Mouse (Mus musculus) skeletal muscle tissue, adult 2 months (tissue): Measurements from ENCODE around the gene Wdr24.

Experiments used
- DNase-seq: peaks from one replicate; pipeline ENCODE4 v3.0.0-alpha.2; 2012; ENCODE audit warnings: low read depth, low spot score

The Wdr24 gene

DNA sequence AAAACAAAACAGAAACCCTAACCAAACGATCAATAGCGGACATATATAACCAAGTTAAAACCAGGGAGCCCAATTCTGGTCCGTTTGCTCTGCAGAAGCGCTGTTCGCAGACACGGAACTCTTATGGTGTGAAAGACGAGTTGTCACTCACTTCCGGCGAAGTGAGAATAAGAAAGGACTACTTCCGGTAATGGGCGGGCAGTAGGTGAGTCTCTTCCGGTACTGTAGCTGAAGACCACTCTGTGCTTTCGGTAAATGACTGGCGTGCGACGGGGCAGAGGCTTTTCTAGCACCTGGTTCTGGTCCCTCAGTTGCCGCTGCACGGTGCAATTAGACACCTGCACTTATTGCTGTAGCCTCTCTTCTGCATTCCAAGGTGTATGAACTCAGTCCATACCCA lies at the start of gene Wdr24:
TSS of gene Wdr24 (plus strand) at position 176 of the 400 bp plus-strand sequence.
- peak; percentile 80 for DNase-seq

DNA sequence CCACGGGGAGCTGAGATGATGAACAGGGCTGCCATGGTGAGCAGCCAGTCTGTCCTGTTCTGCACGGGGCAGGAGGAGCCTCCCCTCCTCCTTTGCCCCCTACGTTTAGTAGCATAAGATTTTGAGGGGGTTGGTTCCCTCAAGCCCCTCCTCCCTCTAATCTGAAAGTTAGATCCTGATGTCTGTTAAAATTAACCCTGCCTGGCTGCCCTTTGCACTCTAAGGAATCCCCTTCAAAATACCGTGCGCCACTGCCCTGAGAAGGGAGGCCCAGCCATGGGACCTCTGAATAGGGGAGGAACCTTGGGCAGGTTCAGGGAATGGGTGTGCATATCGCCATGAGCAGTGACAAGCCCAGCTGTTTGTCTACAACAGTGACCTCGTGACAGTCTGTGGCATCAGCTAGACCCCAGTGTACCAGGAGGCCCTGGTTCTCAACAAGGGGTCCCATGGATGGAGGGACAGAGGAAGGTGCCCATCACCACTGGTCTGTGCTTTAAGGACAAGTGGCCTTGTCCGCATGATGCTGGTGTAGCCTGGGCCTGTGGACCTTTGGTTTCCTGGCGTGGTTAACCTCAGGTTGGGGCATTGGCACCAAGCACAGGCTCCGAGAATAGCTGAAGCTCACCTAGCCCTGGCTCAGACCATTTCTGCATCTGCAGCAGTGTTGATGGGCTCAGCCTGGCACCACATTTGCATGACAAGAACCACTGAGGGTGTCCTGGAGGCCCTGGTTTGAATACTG lies 47.9 kb upstream of the Wdr24 start:
- no peak for DNase-seq

DNA sequence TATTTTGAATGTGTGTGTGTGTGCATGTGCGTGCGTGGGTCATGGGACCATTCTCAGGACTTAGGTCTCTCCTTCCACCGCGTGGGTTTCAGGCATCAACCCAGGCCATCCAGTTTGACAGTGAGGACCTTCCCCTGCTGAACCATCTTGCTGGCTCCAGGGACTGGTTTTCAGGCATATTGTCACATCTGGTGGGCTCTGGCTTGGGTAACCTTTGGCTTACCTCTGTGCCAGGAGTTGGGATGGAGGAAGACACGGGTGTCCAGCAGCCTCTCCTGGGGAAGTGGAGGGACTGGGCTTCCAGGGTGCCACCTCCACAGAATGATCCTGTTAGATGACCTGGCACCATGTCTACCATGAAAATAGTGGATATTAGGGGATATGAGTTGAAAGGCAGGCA lies 45.5 kb upstream of the Wdr24 start:
- no peak for DNase-seq

DNA sequence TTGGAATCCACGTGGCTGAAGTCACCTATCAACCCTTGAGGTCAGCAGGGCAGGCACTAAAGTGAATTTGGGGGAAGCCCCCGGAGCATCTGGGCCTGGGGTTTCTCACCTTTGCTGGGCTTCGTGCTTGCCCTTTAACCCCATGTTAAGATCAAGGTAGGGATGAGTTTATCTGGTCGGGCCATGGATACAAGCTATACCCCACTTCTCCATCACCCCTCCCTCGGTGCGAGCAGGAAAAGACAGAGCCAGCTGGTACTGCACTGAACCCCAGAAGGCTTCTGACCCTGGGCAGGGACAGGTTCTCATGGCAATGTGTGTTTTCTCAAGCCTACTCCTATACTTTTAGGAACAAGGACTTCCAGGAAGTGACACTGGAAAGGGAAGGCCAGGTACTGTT lies 42.1 kb upstream of the Wdr24 start:
- DNase-seq, result no peak

DNA sequence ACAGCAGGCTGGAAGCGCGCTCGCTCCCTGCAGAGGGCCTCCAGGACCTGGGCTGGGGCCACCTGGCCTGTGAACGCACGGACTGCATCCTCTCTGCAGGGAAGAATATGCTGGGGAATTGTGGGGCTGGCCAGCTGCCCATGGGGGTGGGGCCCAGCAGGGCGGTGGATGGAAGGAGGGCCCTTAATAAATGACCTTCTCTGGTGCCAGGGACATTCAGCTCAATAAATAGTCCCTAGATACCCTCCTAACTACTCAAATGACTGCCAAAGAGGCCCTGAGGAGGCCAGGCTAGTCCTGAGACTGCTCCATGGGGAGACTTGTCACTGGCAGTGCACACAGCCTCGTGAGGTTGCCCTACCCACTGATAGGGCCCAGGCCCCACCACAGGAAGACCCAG lies 40.3 kb upstream of the Wdr24 start:
- no peak for DNase-seq

DNA sequence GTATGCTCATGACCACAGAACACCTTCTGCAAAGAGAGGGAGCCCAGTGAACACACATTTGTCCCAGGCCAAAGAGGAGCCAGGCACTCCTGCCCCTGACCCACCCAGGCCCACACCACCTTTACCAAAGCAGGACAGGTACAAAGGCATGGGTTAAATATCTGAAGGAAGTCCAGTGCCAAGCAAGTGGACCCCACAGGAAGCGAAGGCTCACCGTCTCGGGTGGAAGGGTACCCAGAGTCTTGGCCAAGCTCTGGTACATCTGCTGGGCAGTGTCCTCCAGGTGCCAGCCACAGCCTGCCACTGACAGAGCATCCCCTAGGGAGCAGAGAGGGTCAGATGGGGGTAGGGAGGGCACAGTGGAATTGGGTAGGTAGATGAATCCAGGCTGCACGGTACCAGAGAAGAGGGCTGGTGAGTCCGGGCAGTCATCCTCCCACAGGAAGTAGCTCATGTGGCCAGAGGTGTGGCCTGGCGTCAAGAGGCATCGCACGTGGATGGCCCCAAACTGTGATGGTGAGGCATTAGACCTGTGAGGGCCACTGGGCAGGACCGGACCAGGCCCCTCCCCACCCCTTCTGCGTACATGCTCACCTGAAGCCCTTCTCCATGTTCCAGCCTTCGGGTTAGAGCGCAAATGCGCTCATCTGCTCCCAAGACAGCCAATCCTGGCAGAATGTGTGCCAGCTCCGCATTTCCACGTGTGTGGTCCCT lies 39.4 kb upstream of the Wdr24 start:
- DNase-seq, result no peak

DNA sequence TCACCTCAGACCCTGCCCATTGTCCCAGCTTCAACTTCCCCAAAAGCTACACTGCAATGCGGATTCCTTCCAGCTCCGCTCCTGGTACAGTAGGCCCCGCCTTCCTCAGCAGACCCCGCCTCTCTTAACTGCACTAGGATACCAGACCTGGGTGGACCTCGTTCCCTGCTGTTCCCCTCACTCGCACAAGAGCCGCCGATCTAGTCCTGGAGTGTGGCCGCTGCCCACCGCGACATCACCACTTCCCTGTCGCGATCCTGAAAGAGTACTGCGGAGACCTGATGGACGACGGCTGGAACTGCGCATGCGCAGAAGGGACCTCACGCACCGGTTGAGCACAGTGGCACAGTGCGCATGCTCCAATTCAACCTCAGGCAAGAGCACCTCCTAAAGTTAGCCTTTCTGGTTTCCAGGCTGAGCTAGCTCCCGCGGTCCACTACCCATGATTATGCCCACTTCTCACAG lies 38.1 kb upstream of the Wdr24 start, which contains the start of gene Haghl:
TSS of gene Haghl (minus strand) at position 393 of the 465 bp plus-strand sequence.
- peak; percentile 96 for DNase-seq

DNA sequence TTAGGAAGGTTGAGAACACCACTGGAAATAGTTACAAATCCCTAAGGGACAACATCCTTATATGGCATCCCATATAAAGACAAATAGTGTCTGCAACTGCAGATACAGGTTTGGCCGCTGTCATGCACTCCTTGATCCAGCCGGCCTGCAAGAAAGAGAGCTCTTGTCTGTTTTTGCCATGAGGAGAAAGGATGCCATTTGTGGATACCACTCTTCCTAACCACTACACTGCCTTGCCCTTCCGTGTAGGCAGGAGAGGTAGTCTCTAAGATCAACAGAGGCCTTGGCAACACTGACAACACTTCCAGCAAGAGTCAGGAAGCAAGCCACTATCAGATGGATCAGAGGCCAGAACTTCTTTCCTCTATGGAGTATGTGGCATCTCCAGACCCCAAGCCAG lies 37.1 kb upstream of the Wdr24 start, which contains the start of gene Ccdc78:
TSS of gene Ccdc78 (plus strand) at position 301 of the 400 bp plus-strand sequence.
- no peak for DNase-seq

DNA sequence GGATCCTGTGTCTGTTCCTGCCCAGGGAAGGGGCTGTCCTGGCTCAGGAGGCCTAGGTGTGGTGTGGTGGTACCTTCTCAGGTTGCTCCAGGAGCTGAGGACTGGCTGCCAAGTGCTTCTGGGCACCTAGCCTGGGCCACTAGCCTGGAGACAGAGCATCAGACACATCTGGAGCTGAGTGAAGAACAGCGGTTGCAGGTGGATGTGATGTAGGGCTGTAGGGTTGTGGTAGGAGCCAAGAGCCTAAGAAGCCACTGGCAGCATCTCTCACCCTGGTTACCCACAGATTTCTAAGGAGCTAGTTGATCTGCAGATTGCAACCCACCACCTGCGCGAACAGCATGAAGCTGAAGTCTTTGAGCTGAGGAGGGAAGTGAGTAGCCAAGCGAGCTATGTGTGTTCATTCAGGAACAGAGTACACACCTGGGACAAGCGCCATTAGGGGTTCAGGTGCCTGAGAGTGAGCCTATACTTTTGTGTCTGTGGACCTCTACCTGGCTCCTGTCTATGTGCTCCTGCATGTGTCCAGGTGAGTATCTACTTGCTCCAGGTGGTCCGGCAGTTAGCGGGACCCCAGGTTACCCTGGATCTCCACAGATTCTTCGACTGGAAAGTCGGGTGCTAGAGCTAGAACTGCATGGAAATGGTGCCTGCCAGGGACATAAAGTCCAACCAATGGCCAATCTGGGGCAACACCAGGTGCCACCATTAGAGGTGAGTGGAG lies 36.5 kb upstream of the Wdr24 start:
- DNase-seq, result no peak

DNA sequence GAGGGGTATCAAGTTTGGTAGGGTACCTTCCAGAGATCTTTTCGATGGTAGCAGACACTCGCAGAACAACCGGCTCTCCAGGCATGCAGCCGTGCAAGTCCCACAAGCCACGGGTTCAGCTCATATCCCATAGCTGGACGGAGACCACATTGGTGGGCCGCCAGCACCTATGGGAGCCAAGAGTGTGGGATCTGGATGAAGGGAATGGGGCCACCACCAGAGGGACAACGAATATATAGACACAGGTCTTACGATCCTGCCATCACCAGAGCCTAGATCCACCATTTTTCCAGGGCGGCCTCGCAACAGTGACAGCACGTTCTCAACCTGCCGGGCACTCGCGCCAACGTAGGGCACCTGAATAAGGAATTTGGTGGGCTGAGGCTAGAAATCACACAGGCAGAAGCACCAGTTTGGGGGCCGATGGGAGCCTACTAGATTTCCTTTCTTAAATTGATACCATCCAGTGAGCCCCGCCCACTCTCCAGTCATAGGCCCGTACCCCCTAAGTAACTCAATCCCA lies 32.0 kb upstream of the Wdr24 start:
- no peak for DNase-seq

DNA sequence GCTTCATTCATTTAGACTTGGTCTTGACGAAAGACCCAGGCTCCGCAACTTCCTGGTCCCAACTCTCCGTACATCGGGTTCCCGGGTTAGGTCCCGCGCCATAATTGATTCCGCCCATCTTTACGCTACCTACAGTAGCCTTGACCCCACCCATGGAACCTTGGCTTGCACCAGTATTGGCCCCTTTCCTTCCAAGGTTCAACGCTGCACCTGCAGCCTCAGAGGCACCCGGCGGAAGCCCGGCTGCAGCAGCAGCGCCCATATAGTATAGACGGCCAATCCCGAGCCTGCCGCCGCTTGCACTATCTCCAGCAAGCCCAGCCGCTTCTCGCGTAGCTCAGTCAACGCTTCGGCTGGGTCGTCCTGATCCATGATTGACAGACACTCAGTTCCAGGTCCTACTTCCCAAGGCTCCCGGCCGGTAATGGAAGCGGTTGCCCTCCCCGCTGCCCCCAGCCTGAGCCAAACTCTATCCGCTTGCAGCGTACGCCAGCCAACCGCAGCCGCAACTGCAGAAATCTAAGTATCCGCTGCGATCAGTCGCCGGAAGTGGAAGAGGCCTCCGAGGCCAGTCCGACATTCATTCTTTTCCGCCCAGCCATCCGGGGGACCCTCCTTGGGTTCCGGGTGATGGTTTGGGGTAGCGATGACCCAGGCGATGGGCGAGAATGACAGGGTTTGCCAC lies 31.4 kb upstream of the Wdr24 start:
- DNase-seq, result peak; percentile 60

DNA sequence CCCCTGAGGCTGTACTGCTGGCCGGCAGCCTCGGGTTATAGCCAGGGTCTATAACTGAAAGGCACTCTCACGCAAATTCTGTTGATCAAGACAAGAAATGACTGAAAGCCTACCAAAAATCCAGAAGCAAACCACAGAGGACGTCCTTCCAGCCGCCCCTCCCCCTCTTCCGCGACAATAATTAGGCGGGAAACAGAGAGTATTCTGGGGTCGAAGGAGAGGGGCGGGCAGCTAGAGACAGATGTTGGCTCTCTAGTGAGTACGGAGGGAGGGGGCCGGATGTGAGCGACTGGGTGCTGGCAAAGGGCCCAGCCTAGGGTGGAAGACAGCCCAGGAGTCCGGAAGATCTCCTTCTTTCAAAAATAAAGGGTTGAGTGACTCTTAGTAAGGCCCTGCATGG lies 30.8 kb upstream of the Wdr24 start, which contains the start of gene Fam173a:
TSS of gene Fam173a (minus strand) at position 287 of the 400 bp plus-strand sequence.
- peak; percentile 66 for DNase-seq

DNA sequence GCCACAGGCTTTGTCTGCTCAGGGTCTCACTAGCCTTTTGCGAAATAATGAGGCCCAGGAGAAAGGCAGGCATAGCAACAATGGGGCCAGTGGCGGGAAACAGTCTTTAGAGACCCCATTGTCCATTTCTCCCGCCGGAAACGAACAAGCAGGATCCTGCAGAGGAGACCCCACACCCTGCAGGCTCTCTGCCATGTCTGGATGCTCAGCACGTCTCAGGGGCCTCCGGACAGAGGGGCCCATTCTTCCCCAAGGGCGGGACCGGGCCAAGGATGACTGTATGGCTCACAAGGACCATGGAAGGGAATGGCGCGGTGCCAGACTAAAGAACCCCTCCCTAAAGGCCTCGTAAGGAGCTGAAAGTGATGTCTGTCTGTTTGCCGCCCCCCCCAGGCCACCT lies 29.2 kb upstream of the Wdr24 start:
- no peak for DNase-seq

DNA sequence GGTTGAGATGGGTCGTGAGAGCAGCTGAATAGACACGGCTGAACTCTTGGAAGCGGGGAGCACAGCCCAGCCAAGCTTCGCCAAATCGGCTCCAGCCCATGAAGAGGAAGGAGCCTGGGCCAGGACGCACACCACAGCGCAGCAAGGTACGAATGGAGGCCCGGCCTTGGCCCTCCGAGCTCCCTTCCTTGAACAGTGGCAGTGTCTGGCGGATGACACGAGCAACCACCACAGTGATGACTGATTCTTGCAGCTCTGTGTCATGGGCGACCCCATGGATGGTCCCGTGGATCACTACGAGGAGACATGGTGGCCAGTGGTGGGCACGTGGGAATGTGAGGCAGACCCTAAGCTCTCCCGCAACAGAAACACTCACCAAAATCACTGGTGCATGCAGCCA lies 28.4 kb upstream of the Wdr24 start:
- no peak for DNase-seq

DNA sequence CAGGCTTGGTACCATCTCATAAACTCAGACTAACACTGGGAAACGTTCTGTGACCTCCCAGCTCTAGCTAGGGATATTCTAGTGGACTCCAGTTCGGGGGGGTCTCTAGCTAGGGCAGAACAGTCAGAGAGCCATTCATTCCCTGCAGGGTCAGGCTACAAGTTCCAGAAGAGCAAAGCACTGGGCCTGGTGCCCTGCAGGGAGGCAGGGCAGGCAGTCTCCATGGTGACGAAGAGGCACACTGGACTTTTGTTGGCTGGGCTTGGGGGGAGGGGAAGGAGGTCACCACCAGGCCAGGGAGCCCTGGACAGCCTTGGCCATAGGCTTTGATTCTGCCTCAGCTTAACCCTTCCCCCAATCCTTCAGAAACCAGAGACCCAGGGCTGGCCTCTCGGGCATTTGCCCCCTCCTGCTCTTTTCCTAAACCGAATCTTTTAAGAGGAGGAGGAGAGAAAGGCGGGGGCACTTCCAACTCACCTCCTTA lies 27.8 kb upstream of the Wdr24 start, which contains the start of gene AC134908.4:
TSS of gene AC134908.4 (minus strand) at position 51 of the 484 bp plus-strand sequence.
- no peak for DNase-seq

DNA sequence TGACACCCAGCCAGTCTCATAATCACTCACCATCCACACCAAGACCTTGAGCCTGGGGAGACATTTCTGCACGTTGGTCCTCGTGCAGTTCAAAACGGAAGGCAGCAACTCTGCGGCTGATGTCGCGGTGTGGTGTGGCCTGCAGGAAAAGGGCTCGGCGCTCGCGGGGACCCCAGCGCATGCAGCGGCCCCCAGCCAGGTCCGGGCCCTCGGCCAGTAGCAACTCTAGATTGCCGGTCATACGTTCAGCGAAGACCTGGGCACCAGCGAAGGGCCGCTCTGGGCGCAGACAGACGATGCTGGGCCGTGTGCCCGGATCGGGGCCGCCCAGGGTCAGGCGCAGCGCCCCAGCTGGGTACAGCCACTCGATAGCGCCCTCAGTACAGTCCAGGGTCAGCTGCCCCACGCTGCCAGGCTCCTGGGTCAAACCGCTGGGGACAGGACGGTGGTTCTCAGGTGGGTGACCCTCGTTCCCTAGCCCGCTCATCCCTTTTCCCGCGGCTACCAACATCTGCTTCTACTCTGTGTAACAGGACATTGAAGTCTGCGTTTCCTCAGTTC lies 27.1 kb upstream of the Wdr24 start:
- DNase-seq, result peak; percentile 62

DNA sequence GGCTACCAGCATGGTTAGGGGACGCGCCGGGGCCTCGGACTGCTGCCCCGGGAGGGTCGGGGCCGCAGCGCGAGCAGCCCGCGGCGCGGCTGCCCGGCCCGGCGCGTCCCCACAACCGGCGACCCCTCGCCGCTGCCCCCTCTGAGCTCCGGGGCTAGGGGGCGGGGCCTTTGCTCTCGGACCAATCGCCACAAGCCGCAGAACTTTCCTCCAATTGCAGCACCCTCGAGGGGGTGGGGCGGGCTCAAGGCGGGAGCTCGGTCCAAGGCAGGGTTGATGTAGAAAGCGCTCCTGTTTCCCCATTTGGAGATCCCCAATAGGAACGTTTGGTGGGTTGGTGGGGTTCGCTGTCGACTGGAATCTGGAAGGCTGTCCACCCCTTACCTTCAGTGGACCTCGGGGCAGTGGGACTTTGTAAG lies 26.5 kb upstream of the Wdr24 start, which contains the start of gene Metrn:
TSS of gene Metrn (minus strand) at position 186 of the 419 bp plus-strand sequence.
- peak; percentile 64 for DNase-seq

DNA sequence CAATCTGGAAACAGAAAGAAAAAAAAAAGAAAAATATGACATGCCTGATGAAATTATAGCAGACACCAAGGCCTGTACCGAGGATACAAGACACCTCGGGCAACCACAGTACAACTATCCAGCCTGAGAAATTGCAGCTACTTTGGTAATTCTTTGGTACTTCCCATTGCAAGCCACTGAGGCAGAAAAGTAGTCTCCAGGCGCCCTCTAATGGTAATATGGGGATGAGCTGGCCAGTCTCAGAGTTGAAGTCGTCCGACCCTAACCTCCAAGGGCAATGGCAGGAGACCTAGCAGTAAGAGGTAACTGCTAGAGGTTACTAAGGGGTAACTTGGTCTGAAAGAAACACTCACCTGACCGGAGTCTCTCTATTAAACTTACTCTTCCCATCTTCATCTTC lies 22.4 kb upstream of the Wdr24 start:
- DNase-seq, result no peak

DNA sequence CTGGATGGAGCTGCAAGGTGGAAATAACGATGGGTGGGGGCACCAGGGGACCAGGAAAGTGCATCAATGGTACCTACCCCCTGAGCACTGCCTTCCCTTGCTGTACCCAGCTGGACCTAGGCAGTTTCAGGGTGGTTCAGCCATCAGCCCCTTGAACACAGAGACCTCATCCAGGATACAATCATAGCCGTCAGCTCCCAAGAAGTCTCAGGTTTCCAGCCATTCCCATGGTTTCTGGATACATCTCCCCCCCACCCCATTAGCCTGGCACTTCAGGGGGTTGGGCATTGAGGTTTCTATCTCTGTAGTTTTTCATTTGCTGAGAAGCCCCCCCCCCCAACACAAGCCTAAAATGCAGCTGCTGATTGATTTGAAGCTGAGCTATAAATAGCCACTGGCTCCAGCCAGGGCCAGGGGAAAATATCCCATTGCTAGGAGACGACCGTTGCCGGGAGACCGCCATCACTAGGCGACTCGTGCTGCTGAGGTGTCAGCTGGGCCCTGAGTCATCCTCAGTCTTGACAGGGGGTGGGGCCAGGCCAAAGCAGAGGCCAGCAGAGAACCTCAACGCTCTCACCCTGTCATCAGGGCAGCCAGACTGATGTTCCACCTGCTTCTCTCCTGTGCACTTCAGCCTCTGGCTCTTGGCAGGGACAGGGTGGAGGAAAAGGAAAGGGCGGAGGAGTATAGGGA lies 20.5 kb upstream of the Wdr24 start:
- DNase-seq, result peak; percentile 48

DNA sequence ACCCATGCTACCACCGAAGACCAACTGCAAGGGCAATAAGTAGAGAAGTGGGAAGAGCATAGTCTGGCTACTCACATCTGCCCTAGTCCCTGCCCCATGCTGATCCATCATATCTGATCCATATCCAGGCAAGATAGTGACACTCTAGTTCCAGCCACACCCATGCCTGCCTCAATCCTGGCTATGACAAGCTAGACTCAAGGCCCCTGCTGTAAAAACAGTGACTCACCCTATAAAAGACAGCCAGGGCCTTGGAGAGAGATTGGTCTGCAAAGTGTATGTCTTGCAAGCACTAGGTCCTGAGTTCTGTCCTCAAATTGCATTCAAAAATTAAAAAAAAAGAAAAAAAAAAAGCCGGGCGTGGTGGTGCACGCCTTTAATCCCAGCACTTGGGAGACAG lies 16.9 kb upstream of the Wdr24 start:
- DNase-seq, result no peak
